Mouse (Mus musculus): ENCODE data around the gene Gm42715. TPM values are rescaled to one million over a fixed set of nuclear protein-coding genes. Genes with fewer than 3 reads are reported as not detected.
"Not testable (repeated sequence)": the region's sequence is repeated elsewhere in the genome, so short reads cannot be mapped to it uniquely, and the experiment has no call there.

Gm42715 gene
- polyA plus RNA-seq, 1 experiment from 2014 or later = 21.1 TPM

DNA sequence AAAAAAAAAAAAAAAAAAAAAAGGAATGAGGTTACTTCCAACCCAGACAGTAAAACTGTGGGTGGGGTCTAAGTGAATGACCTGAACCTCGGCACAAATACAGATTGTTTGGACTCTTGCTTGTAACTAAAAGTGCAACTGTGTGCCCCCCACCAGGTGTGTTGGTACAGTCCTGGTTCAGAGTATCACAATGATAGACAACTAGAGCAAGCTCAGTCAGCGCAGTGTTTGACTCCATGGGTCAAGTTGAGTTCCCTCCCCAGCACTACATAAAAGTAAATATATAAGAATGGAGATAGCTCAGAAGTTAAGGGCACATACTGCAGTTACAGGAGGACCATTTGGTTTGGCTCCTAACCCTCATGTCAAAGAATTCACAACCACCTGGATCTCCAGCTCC lies 22.0 kb upstream of the Gm42715 start:
- TF ChIP-seq CTCF (IDR thresholded peaks at IDR 0.05) = no peak
- POLR2A ChIA-PET = interaction anchor here (1.0 kb wide), 1 partner anchor 34 kb away, joined by 3 read pairs; no protein-coding TSS in a partner anchor
- ATAC-seq (no peak), DNase-seq (ENCODE audit: low read depth, low spot score) (no peak)
- in situ Hi-C loops (cut with MboI; ENCODE audit: low pct_unique_long_range_greater_than_20kb) = no loop called here
- H3K27me3 ChIP-seq = no peaks in the 10 kb centered on the region
- CTCF ChIA-PET = interaction anchor here (1.1 to 1.4 kb wide), 2 partner anchors 9 to 14 kb away, joined by 3 to 6 read pairs; no protein-coding TSS in a partner anchor

- DNase-seq (ENCODE audit: low read depth, low spot score) (no peak), ATAC-seq (no peak)
- peak; percentile 80 for TF ChIP-seq CTCF (IDR thresholded peaks at IDR 0.05)
- in situ Hi-C loops (cut with MboI; ENCODE audit: low pct_unique_long_range_greater_than_20kb) = no loop called here
- H3K27me3 ChIP-seq = no peaks in the 10 kb centered on the region
- CTCF ChIA-PET = interaction anchor here (1.0 to 1.4 kb wide), 2 partner anchors 13 to 190 kb away, joined by 3 to 6 read pairs; no protein-coding TSS in a partner anchor
- POLR2A ChIA-PET = interaction anchor here (1.0 kb wide), 1 partner anchor 33 kb away, joined by 3 read pairs; no protein-coding TSS in a partner anchor
Measured at GRCm38 (mm10) chr7:127498407-127498806, 21.0 kb upstream of the Gm42715 start.

DNA sequence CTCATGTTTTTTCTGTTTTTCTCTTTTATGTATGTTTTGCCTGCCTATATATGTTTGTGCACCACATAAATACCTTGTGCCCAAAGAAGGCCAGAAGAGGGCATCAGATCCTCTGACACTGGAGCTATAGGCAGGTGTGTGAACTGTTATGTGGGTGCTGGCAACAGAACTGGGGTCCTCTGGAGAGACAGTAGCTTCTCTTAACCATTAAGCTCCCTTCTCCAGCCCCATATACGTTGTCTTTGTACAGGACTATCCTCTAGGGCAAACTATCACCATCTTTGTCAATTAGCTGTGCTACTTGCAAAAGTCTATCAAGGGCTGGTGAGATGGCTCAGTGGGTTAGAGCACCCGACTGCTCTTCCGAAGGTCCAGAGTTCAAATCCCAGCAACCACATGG lies 11.1 kb upstream of the Gm42715 start:
- DNase-seq (ENCODE audit: low read depth, low spot score) = no peak
- no peak for ATAC-seq
- POLR2A ChIA-PET = interaction anchor here (0.6 to 0.7 kb wide), 3 partner anchors 190 to 253 kb away, joined by 4 to 6 read pairs (median 5); no protein-coding TSS in a partner anchor
- in situ Hi-C loops (cut with MboI; ENCODE audit: low pct_unique_long_range_greater_than_20kb) = no loop called here
- CTCF ChIA-PET = interaction anchor here (0.7 kb wide), 1 partner anchor 76 kb away, joined by 3 read pairs; no protein-coding TSS in a partner anchor
- H3K27me3 ChIP-seq = no peaks in the 10 kb centered on the region
- TF ChIP-seq CTCF (IDR thresholded peaks at IDR 0.05) = no peak

- in situ Hi-C loops (cut with MboI; ENCODE audit: low pct_unique_long_range_greater_than_20kb); ATAC-seq; DNase-seq (ENCODE audit: low read depth, low spot score); H3K27me3 ChIP-seq: not testable (repeated sequence)
- POLR2A ChIA-PET = interaction anchor here (0.6 to 0.7 kb wide), 2 partner anchors 152 to 403 kb away, joined by 4 read pairs; no protein-coding TSS in a partner anchor
- CTCF ChIA-PET = interaction anchor here (1.3 to 2.7 kb wide), 2 partner anchors 10 to 36 kb away, joined by 3 to 13 read pairs; no protein-coding TSS in a partner anchor
Measured at GRCm38 (mm10) chr7:127509830-127510229, 9.6 kb upstream of the Gm42715 start.

- TF ChIP-seq CTCF (IDR thresholded peaks at IDR 0.05) = no peak
- ChIA-PET CTCF (interaction anchor here (0.8 to 2.7 kb wide), 6 partner anchors 9 to 56 kb away, joined by 3 to 13 read pairs (median 3); no protein-coding TSS in a partner anchor), POLR2A (interaction anchor here (0.9 to 2.4 kb wide), 3 partner anchors 34 to 166 kb away, joined by 3 to 12 read pairs (median 6); partner anchors contain the start of gene Zfp768)
- DNase-seq (ENCODE audit: low read depth, low spot score) (no peak), ATAC-seq (peak; percentile 11)
- H3K27me3 ChIP-seq = no peaks in the 10 kb centered on the region
- in situ Hi-C loops (cut with MboI; ENCODE audit: low pct_unique_long_range_greater_than_20kb) = no loop called here
Measured at GRCm38 (mm10) chr7:127511241-127511640, 8.1 kb upstream of the Gm42715 start.

DNA sequence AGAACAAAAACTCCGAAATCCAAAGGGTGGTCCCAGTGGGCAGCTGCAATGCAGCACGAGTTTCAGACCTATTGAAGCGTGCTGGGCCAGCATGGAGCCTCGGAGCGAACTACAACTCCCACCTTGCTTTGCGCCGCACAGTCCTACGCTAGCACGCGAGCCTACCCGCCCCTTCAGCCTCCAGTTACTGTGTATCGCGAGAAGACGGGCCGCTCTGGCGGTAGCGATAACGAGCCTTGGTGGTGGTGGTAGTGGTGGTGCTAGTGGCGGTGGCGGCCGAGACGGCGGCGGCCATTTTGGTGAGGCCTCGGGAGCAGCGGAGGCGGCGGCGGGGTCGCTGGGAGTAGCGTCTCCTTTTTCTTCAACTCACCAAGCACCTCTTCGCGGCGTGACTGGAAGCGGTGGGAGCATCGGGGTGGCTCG lies 7.6 kb upstream of the Gm42715 start, which contains the start of gene Srcap:
TSS of gene Srcap (plus strand) at position 176 of the 423 bp plus-strand sequence.
- DNase-seq (ENCODE audit: low read depth, low spot score) (peak; percentile 79), ATAC-seq (peak; percentile 89)
- no peaks in the 10 kb centered on the region for H3K27me3 ChIP-seq
- no peak for TF ChIP-seq CTCF (IDR thresholded peaks at IDR 0.05)
- in situ Hi-C loops (cut with MboI; ENCODE audit: low pct_unique_long_range_greater_than_20kb) = no loop called here
- ChIA-PET POLR2A (interaction anchor here (0.9 to 2.4 kb wide), 3 partner anchors 34 to 166 kb away, joined by 3 to 12 read pairs (median 6); partner anchors contain the start of gene Zfp768), CTCF (interaction anchor here (0.8 to 2.7 kb wide), 6 partner anchors 9 to 56 kb away, joined by 3 to 13 read pairs (median 3); no protein-coding TSS in a partner anchor)

- no peaks in the 10 kb centered on the region for H3K27me3 ChIP-seq
- ATAC-seq (peak; percentile 58), DNase-seq (ENCODE audit: low read depth, low spot score) (peak; percentile 25)
- in situ Hi-C loops (cut with MboI; ENCODE audit: low pct_unique_long_range_greater_than_20kb) = no loop called here
- CTCF ChIA-PET = interaction anchor here (2.0 kb wide), 1 partner anchor 13 kb away, joined by 4 read pairs; no protein-coding TSS in a partner anchor
- TF ChIP-seq CTCF (IDR thresholded peaks at IDR 0.05) = no peak
- POLR2A ChIA-PET = interaction anchor here (1.6 to 2.4 kb wide), 2 partner anchors 25 to 41 kb away, joined by 3 to 6 read pairs; no protein-coding TSS in a partner anchor
Measured at GRCm38 (mm10) chr7:127512231-127513015, 7.0 kb upstream of the Gm42715 start.

GRCm38 (mm10) chr7:127513016-127513390 lies 6.4 kb upstream of the Gm42715 start:
- TF ChIP-seq CTCF (IDR thresholded peaks at IDR 0.05) = no peak
- DNase-seq (ENCODE audit: low read depth, low spot score) = peak; percentile 19
- POLR2A ChIA-PET = interaction anchor here (1.3 to 2.4 kb wide), 4 partner anchors 12 to 42 kb away, joined by 3 to 6 read pairs (median 4); no protein-coding TSS in a partner anchor
- CTCF ChIA-PET = interaction anchor here (1.1 to 2.0 kb wide), 2 partner anchors 12 to 52 kb away, joined by 3 to 4 read pairs; no protein-coding TSS in a partner anchor
- no peak for ATAC-seq
- in situ Hi-C loops (cut with MboI; ENCODE audit: low pct_unique_long_range_greater_than_20kb) = no loop called here
- no peaks in the 10 kb centered on the region for H3K27me3 ChIP-seq

- in situ Hi-C loops (cut with MboI; ENCODE audit: low pct_unique_long_range_greater_than_20kb) = no loop called here
- TF ChIP-seq CTCF (IDR thresholded peaks at IDR 0.05) = no peak
- ATAC-seq = no peak
- DNase-seq (ENCODE audit: low read depth, low spot score) = no peak
- H3K27me3 ChIP-seq = no peaks in the 10 kb centered on the region
- CTCF ChIA-PET = interaction anchor here (0.8 to 2.0 kb wide), 3 partner anchors 8 to 51 kb away, joined by 3 to 4 read pairs (median 3); no protein-coding TSS in a partner anchor
- POLR2A ChIA-PET = interaction anchor here (1.3 to 2.4 kb wide), 5 partner anchors 11 to 62 kb away, joined by 3 to 6 read pairs (median 4); no protein-coding TSS in a partner anchor
Measured at GRCm38 (mm10) chr7:127513781-127514180, 5.6 kb upstream of the Gm42715 start.

GRCm38 (mm10) chr7:127515846-127516245 lies 3.5 kb upstream of the Gm42715 start:
- ChIA-PET CTCF (interaction anchor here (1.3 kb wide), 1 partner anchor 29 kb away, joined by 4 read pairs; no protein-coding TSS in a partner anchor), POLR2A (no interaction called here)
- ATAC-seq (no peak), DNase-seq (ENCODE audit: low read depth, low spot score) (no peak)
- TF ChIP-seq CTCF (IDR thresholded peaks at IDR 0.05) = no peak
- in situ Hi-C loops (cut with MboI; ENCODE audit: low pct_unique_long_range_greater_than_20kb) = no loop called here
- H3K27me3 ChIP-seq = no peaks in the 10 kb centered on the region

All from Patski (cell line).